ENCODE assay signal across 21 mouse cellular contexts in genomic region chr19:43042721-43043120, GRCm38 (mm10).
A peak's percentile ranks its signal among the peaks of the same experiment; 100 is the strongest.
DNase-seq lines count a peak whose midpoint lies in the region; ATAC-seq and TF ChIP-seq lines count a peak whose summit lies in the region.
"Had no signal": no experiment of that assay in that cellular context is flagged by ENCODE, and none has a peak within 500 bp of the region (broad histone marks: within the 10 kb centered on the region; RNA-seq: fewer than 3 reads in every experiment).

No protein-coding gene starts in this region.

- H3K36me3 ChIP-seq in limb, embryonic 14.5 days (ENCODE audit: control insufficient read depth, insufficient read depth, low read length), result no peaks in the 10 kb centered on the region
- H3K36me3 ChIP-seq in limb, embryonic 10.5 days, result no peaks in the 10 kb centered on the region
- no peaks in the 10 kb centered on the region for H3K36me3 ChIP-seq in embryonic facial prominence, embryonic 14.5 days (ENCODE audit: control insufficient read depth, insufficient read depth, low read length)
- no peaks in the 10 kb centered on the region for H3K36me3 ChIP-seq in limb, embryonic 15.5 days
- no peaks in the 10 kb centered on the region for H3K36me3 ChIP-seq in forebrain, embryonic 10.5 days (replicated peaks)
- H3K36me3 ChIP-seq: embryonic facial prominence, embryonic 12.5 days; forebrain, embryonic 15.5 days had no signal

- no peaks in the 10 kb centered on the region for H3K9me3 ChIP-seq in limb, embryonic 14.5 days (ENCODE audit: control insufficient read depth, low read length)
- H3K9me3 ChIP-seq in limb, embryonic 10.5 days (replicated peaks), result no peaks in the 10 kb centered on the region
- 0 out of 2 replicates have a peak, but pooled peaks cover under 1% of the 10 kb centered on the region for H3K9me3 ChIP-seq in embryonic facial prominence, embryonic 14.5 days (ENCODE audit: control insufficient read depth, low read length)
- no peaks in the 10 kb centered on the region for H3K9me3 ChIP-seq in limb, embryonic 15.5 days
- no peaks in the 10 kb centered on the region for H3K9me3 ChIP-seq in forebrain, embryonic 10.5 days
- H3K9me3 ChIP-seq: embryonic facial prominence, embryonic 12.5 days; forebrain, embryonic 13.5 days; forebrain, embryonic 15.5 days had no signal

- H3K4me1 ChIP-seq in limb, embryonic 14.5 days (ENCODE audit: control insufficient read depth, insufficient read depth, low read length), result peaks cover 9% of the 10 kb centered on the region
- peaks cover 9% of the 10 kb centered on the region; the same call in 1 of the 2 replicates for H3K4me1 ChIP-seq in limb, embryonic 10.5 days
- H3K4me1 ChIP-seq in embryonic facial prominence, embryonic 14.5 days (ENCODE audit: control insufficient read depth, insufficient read depth, low read length), result peaks cover 6% of the 10 kb centered on the region; the same call in 1 of the 2 replicates
- H3K4me1 ChIP-seq in limb, embryonic 15.5 days, result peaks cover 7% of the 10 kb centered on the region
- H3K4me1 ChIP-seq in forebrain, embryonic 10.5 days, result no peaks in the 10 kb centered on the region
- H3K4me1 ChIP-seq: embryonic facial prominence, embryonic 12.5 days; forebrain, embryonic 13.5 days had no signal

- 44% methylated on average over 2 of the region's 2 CpGs for WGBS in limb, embryonic 14.5 days
- WGBS in limb, embryonic 10.5 days, result 87% methylated on average over 2 of the region's 2 CpGs
- WGBS in embryonic facial prominence, embryonic 14.5 days, result 42% methylated on average over 2 of the region's 2 CpGs
- WGBS in limb, embryonic 15.5 days, result 36% methylated on average over 2 of the region's 2 CpGs
- 84% methylated on average over 2 of the region's 2 CpGs for WGBS in forebrain, embryonic 10.5 days

- no peak overlapping the region for H3K9ac ChIP-seq in limb, embryonic 14.5 days (ENCODE audit: low read depth, low read length, severe bottlenecking)
- no peak overlapping the region for H3K9ac ChIP-seq in embryonic facial prominence, embryonic 14.5 days (ENCODE audit: low read depth, low read length)
- no peak overlapping the region for H3K9ac ChIP-seq in limb, embryonic 15.5 days
- H3K9ac ChIP-seq: embryonic facial prominence, embryonic 12.5 days; forebrain, embryonic 13.5 days; forebrain, embryonic 15.5 days; forebrain, postnatal 0 days had no signal

- H3K4me3 ChIP-seq in limb, embryonic 14.5 days (replicated peaks; ENCODE audit: low read length), result no peak overlapping the region
- H3K4me3 ChIP-seq in limb, embryonic 10.5 days, result no peak overlapping the region
- H3K4me3 ChIP-seq in embryonic facial prominence, embryonic 14.5 days (ENCODE audit: low read depth, low read length), result no peak overlapping the region
- no peak overlapping the region for H3K4me3 ChIP-seq in limb, embryonic 15.5 days
- H3K4me3 ChIP-seq in forebrain, embryonic 10.5 days, result no peak overlapping the region
- H3K4me3 ChIP-seq: embryonic facial prominence, embryonic 12.5 days; erythroblast, embryonic 14.5 days; forebrain, embryonic 13.5 days; forebrain, embryonic 15.5 days had no signal

- H3K4me2 ChIP-seq in limb, embryonic 14.5 days (replicated peaks; ENCODE audit: low read depth, low read length, severe bottlenecking), result no peak overlapping the region
- H3K4me2 ChIP-seq in embryonic facial prominence, embryonic 14.5 days (ENCODE audit: low read depth, low read length), result no peak overlapping the region
- no peak overlapping the region for H3K4me2 ChIP-seq in limb, embryonic 15.5 days
- H3K4me2 ChIP-seq: embryonic facial prominence, embryonic 12.5 days; forebrain, embryonic 13.5 days; forebrain, embryonic 15.5 days had no signal

- TF ChIP-seq POLR2A in limb, embryonic 14.5 days (IDR thresholded peaks at IDR 0.05; ENCODE audit: borderline replicate concordance, extremely low read depth, insufficient read depth, insufficient read length), result no peak

- DNase-seq in limb, embryonic 14.5 days (ENCODE audit: low spot score), result peak; percentile 61
- no peak for DNase-seq in limb, embryonic 10.5 days (ENCODE audit: low spot score)
- DNase-seq in embryonic facial prominence, embryonic 14.5 days (ENCODE audit: low spot score), result peak; percentile 83
- DNase-seq in thymus, adult 18-20 months, result no peak
- DNase-seq in forebrain, embryonic 10.5 days (ENCODE audit: extremely low spot score, low spot score), result no peak
- DNase-seq: adrenal gland, adult 8-10 months; adrenal gland, postnatal 14 days; adrenal gland, postnatal 36 days; cerebellum, adult 11 months; cerebellum, adult 18-20 months; cerebellum, adult 8-10 months; cerebellum, adult 9-11 months; cerebellum, postnatal 14 days; cerebellum, postnatal 36 days; embryo, embryonic 11 days; forebrain, postnatal 0 days had no signal

- H3K27ac ChIP-seq in limb, embryonic 14.5 days (replicated peaks; ENCODE audit: low read depth, low read length), result no peak overlapping the region
- no peak overlapping the region for H3K27ac ChIP-seq in limb, embryonic 10.5 days
- no peak overlapping the region for H3K27ac ChIP-seq in embryonic facial prominence, embryonic 14.5 days (replicated peaks; ENCODE audit: low read depth, low read length)
- 0 out of 2 replicates have a peak overlapping the region, but pooled peaks have one; percentile 33 for H3K27ac ChIP-seq in limb, embryonic 15.5 days
- no peak overlapping the region for H3K27ac ChIP-seq in forebrain, embryonic 10.5 days
- H3K27ac ChIP-seq: embryonic facial prominence, embryonic 12.5 days; forebrain, embryonic 13.5 days; forebrain, embryonic 15.5 days had no signal

- H3K27me3 ChIP-seq in limb, embryonic 14.5 days (ENCODE audit: control insufficient read depth, insufficient read depth, low read length), result no peaks in the 10 kb centered on the region
- H3K27me3 ChIP-seq in limb, embryonic 10.5 days (ENCODE audit: low read depth, poor library complexity, severe bottlenecking), result no peaks in the 10 kb centered on the region
- no peaks in the 10 kb centered on the region for H3K27me3 ChIP-seq in embryonic facial prominence, embryonic 14.5 days (replicated peaks; ENCODE audit: control insufficient read depth, insufficient read depth, low read length)
- no peaks in the 10 kb centered on the region for H3K27me3 ChIP-seq in limb, embryonic 15.5 days
- no peaks in the 10 kb centered on the region for H3K27me3 ChIP-seq in forebrain, embryonic 10.5 days (ENCODE audit: poor library complexity, severe bottlenecking)
- H3K27me3 ChIP-seq: embryonic facial prominence, embryonic 12.5 days; forebrain, embryonic 13.5 days; forebrain, embryonic 15.5 days had no signal

- ATAC-seq in limb, embryonic 14.5 days (ENCODE audit: low FRiP score, low read depth), result no peak
- no peak for ATAC-seq in embryonic facial prominence, embryonic 14.5 days (ENCODE audit: low read depth)
- no peak for ATAC-seq in limb, embryonic 15.5 days (ENCODE audit: insufficient number of reproducible peaks, low FRiP score, low TSS enrichment, low read depth)
- ATAC-seq: forebrain, embryonic 13.5 days; forebrain, embryonic 15.5 days; forebrain, postnatal 0 days had no signal

Comparison
In these comparisons a context has a peak if more than half of its experiments do, and no peak if none do; other contexts are left out.
1. DNase-seq: peak in limb, embryonic 14.5 days (single experiment) and embryonic facial prominence, embryonic 14.5 days (single experiment); none in limb, embryonic 10.5 days (single experiment), thymus, adult 18-20 months (0 of 2) and forebrain, embryonic 10.5 days (single experiment).